Mouse (Mus musculus) testis, postnatal 14 days (tissue): ENCODE data around the gene Galnt18.

Experiments used
- DNase-seq: peaks from one replicate; pipeline ENCODE4 v3.0.0; 2021; ENCODE audit warnings: low spot score

Galnt18 gene

GRCm38 (mm10) chr7:111771251-111771801 is 8.5 kb downstream of the Galnt18 start:
- no peak for DNase-seq

GRCm38 (mm10) chr7:111770585-111770984 is 9.2 kb downstream of the Galnt18 start:
- no peak for DNase-seq

GRCm38 (mm10) chr7:111766145-111766767 is 13.5 kb downstream of the Galnt18 start:
- DNase-seq: no peak

GRCm38 (mm10) chr7:111762754-111763153 is 17.0 kb downstream of the Galnt18 start:
- DNase-seq: no peak

- DNase-seq: no peak
Measured at GRCm38 (mm10) chr7:111748571-111749071, 31.2 kb downstream of the Galnt18 start.

- no peak for DNase-seq
Measured at GRCm38 (mm10) chr7:111744770-111745169, 35.0 kb downstream of the Galnt18 start.

GRCm38 (mm10) chr7:111741595-111741994 is 38.2 kb downstream of the Galnt18 start:
- DNase-seq: no peak

- DNase-seq: no peak
Measured at GRCm38 (mm10) chr7:111740091-111740490, 39.7 kb downstream of the Galnt18 start.

GRCm38 (mm10) chr7:111739371-111739765 is 40.4 kb downstream of the Galnt18 start:
- DNase-seq: no peak

- DNase-seq: no peak
Measured at GRCm38 (mm10) chr7:111738456-111739370, 41.1 kb downstream of the Galnt18 start.

- no peak for DNase-seq
Measured at GRCm38 (mm10) chr7:111737426-111737825, 42.4 kb downstream of the Galnt18 start.

GRCm38 (mm10) chr7:111736365-111736764 is 43.4 kb downstream of the Galnt18 start:
- DNase-seq: no peak

- no peak for DNase-seq
Measured at GRCm38 (mm10) chr7:111730346-111731269, 49.2 kb downstream of the Galnt18 start.

GRCm38 (mm10) chr7:111726928-111727327 is 52.8 kb downstream of the Galnt18 start:
- DNase-seq: no peak

GRCm38 (mm10) chr7:111724730-111725129 is 55.0 kb downstream of the Galnt18 start:
- no peak for DNase-seq

- no peak for DNase-seq
Measured at GRCm38 (mm10) chr7:111724004-111724403, 55.8 kb downstream of the Galnt18 start.

GRCm38 (mm10) chr7:111721308-111721698 is 58.5 kb downstream of the Galnt18 start:
- no peak for DNase-seq

- no peak for DNase-seq
Measured at GRCm38 (mm10) chr7:111720511-111721307, 59.1 kb downstream of the Galnt18 start.

- no peak for DNase-seq
Measured at GRCm38 (mm10) chr7:111718900-111719299, 60.9 kb downstream of the Galnt18 start.

GRCm38 (mm10) chr7:111714639-111715360 is 65.0 kb downstream of the Galnt18 start:
- no peak for DNase-seq
